Mouse (Mus musculus): ENCODE data around the gene Lilra5. TPM values are rescaled to one million over a fixed set of nuclear protein-coding genes. Genes with fewer than 3 reads are reported as not detected.
"Not testable (repeated sequence)": the region's sequence is repeated elsewhere in the genome, so short reads cannot be mapped to it uniquely, and the experiment has no call there.

Gene Lilra5
- polyA plus RNA-seq, 1 experiment from 2014 or later, result 0.06 TPM

- H3K9ac ChIP-seq; H3K4me2 ChIP-seq (replicated peaks); H3K4me1 ChIP-seq; H3K27me3 ChIP-seq; H3K9me3 ChIP-seq; H3K4me3 ChIP-seq; ATAC-seq (ENCODE audit: low FRiP score, low read depth); H3K36me3 ChIP-seq; H3K27ac ChIP-seq: not testable (repeated sequence)
- 91% methylated on average over 10 of the region's 10 CpGs for WGBS
These were observed 37.9 kb downstream of the Lilra5 start for GRCm38 (mm10) chr7:4275500-4275899.

GRCm38 (mm10) chr7:4292638-4293037 is 55.1 kb downstream of the Lilra5 start:
- H3K4me2 ChIP-seq (replicated peaks), result no peak overlapping the region
- no peak overlapping the region for H3K4me3 ChIP-seq
- no peaks in the 10 kb centered on the region for H3K36me3 ChIP-seq
- WGBS, result 71% methylated on average over 5 of the region's 5 CpGs
- H3K27ac ChIP-seq, result no peak overlapping the region
- no peak for ATAC-seq (ENCODE audit: low FRiP score, low read depth)
- H3K9me3 ChIP-seq, result no peaks in the 10 kb centered on the region
- H3K27me3 ChIP-seq, result no peaks in the 10 kb centered on the region
- no peaks in the 10 kb centered on the region for H3K4me1 ChIP-seq
- no peak overlapping the region for H3K9ac ChIP-seq

Other genes with a start within 250 kb of the Lilra5 start
- 0.52 and 1.3 TPM in 2 replicates for gene Lair1, start 174.6 kb upstream of the Lilra5 start, polyA plus RNA-seq (2015; fragmentation: Nextera tagmentation; extraction: Ambion mirVana)
- 2.0 and 2.3 TPM in 2 replicates for gene Ttyh1, start 118.3 kb upstream of the Lilra5 start, polyA plus RNA-seq (2015; fragmentation: Nextera tagmentation; extraction: Ambion mirVana)
- gene Leng8, start 100.7 kb upstream of the Lilra5 start, polyA plus RNA-seq (2015; fragmentation: Nextera tagmentation; extraction: Ambion mirVana), result 59.1 and 64.4 TPM in 2 replicates
- gene Leng9, start 87.4 kb upstream of the Lilra5 start, polyA plus RNA-seq (2015; fragmentation: Nextera tagmentation; extraction: Ambion mirVana), result 4.6 and 4.9 TPM in 2 replicates
- gene Cdc42ep5, start 72.9 kb upstream of the Lilra5 start, polyA plus RNA-seq (2015; fragmentation: Nextera tagmentation; extraction: Ambion mirVana), result 70.9 and 74.3 TPM in 2 replicates
- not detected in 2 replicates for gene Ncr1, start 100.0 kb downstream of the Lilra5 start, polyA plus RNA-seq (2015; fragmentation: Nextera tagmentation; extraction: Ambion mirVana)
- gene Gp6, start 160.0 kb downstream of the Lilra5 start, polyA plus RNA-seq (2015; fragmentation: Nextera tagmentation; extraction: Ambion mirVana), result 0.09 and 0.33 TPM in 2 replicates
- gene Rdh13, start 207.9 kb downstream of the Lilra5 start, polyA plus RNA-seq (2015; fragmentation: Nextera tagmentation; extraction: Ambion mirVana), result 29.2 and 32.1 TPM in 2 replicates
- gene Eps8l1, start 222.9 kb downstream of the Lilra5 start, polyA plus RNA-seq (2015; fragmentation: Nextera tagmentation; extraction: Ambion mirVana), result 5.9 and 6.3 TPM in 2 replicates

All from limb, embryonic 13.5 days (tissue).